Mouse (Mus musculus): ENCODE data around the gene Tbcel.

GRCm38 (mm10) chr9:42463220-42463989, 44.2 kb downstream of the Tbcel start:
- TF ChIP-seq CTCF (IDR thresholded peaks at IDR 0.05; ENCODE audit: low read depth) (no peak), EP300 (IDR thresholded peaks at IDR 0.05; ENCODE audit: low read depth) (peak; percentile 20; the same call in 1 of the 2 replicates)

Measured in liver, postnatal 0 days (tissue).